Mouse (Mus musculus): ENCODE measurements around the gene Ugt1a7c. TPM values are rescaled to one million over a fixed set of nuclear protein-coding genes. Genes with fewer than 3 reads are reported as not detected.

Gene Ugt1a7c
- polyA plus RNA-seq, 1 experiment from 2014 or later: 1.0 TPM

DNA sequence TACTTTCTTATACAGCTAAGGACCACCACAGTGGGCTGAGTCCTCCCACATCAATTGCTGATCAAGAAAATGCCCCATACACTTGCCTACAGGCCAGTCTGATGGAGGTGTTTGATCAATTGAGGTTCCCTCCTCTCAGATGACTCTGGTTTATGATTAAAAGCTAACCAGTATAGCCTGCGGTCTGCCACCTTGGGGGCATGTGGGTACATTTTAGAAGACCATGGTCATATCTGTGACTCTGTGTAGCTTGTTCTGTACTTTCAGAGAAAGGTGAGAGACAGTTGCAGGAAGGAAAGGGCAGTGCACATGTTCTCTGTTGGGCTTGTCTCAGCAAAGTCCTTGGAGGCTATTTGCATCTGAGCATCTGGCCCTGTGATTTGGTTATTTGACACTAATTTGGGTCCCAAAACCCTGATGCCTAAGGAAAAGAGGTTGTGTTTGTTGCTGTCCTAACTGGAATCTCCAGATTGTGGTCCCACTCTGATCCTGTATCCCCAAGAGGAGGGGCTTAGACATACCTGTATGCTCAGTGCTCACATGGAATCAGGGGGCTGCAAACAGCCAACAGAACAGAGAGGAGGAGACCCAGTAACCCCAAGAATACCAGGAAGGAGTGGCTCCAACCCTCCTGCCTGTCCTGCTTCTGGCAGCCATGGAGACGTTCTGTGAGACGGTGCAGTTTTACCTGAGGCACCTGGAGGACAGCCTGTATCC lies 138.0 kb downstream of the Ugt1a7c start:
- no peak overlapping the region for H3K4me3 ChIP-seq (ENCODE audit: low read depth, low read length)
- H3K4me2 ChIP-seq (replicated peaks; ENCODE audit: low read depth, low read length): no peak overlapping the region
- 56% methylated on average over 3 of the region's 3 CpGs for WGBS
- ATAC-seq (ENCODE audit: low FRiP score): no peak
- H3K9me3 ChIP-seq (ENCODE audit: control insufficient read depth, low read length): peaks cover 95% of the 10 kb centered on the region
- no peaks in the 10 kb centered on the region for H3K4me1 ChIP-seq (replicated peaks; ENCODE audit: control insufficient read depth, insufficient read depth, low read length)
- no peaks in the 10 kb centered on the region for H3K27me3 ChIP-seq (ENCODE audit: control insufficient read depth, insufficient read depth, low read length)
- no peak for DNase-seq (ENCODE audit: low spot score)
- no peaks in the 10 kb centered on the region for H3K36me3 ChIP-seq (ENCODE audit: control insufficient read depth, insufficient read depth, low read length)
- no peak overlapping the region for H3K27ac ChIP-seq (ENCODE audit: low read depth, low read length)
- no peak overlapping the region for H3K9ac ChIP-seq (ENCODE audit: low read depth, low read length)

DNA sequence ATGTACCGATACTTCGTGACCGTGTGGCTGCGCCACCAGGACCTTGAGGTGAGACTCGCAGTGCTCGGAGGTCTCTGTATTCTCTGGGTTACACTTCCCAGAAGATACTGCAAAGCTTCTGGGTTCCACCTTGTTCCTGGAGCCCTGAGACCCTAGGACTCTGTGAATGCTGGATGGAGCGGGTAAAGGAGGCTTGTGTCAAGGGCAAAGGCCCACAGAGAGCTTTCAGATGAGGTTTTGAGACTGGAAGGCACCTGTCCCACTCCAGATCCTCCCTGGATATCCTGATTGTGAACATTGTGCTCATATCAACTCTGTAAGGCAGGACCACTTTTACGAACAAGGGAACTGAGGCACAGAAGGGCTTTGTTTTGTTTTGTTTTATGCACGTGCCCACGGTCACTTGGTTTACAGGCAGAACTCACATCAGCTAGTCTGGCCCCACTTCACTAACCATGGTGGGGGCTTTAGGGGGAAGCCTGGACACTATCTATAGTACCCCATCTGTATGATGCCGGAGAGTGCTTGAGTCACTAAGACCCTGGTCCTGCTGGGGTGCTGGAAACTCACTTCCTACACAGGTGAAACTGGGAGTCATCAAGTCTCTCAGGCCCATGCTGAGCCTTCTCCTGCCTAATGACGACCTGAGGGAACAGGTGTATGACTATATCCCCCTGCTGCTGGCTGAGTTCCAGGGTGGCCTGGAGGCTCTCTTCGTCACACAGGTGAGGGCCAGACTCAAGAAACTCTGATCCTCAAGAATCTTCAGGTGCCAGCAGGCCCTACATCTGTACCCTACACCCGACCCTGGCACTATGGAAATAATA lies 138.8 kb downstream of the Ugt1a7c start:
- H3K4me1 ChIP-seq (replicated peaks; ENCODE audit: control insufficient read depth, insufficient read depth, low read length): no peaks in the 10 kb centered on the region
- H3K4me2 ChIP-seq (replicated peaks; ENCODE audit: low read depth, low read length): no peak overlapping the region
- no peak overlapping the region for H3K4me3 ChIP-seq (ENCODE audit: low read depth, low read length)
- H3K9me3 ChIP-seq (ENCODE audit: control insufficient read depth, low read length): peaks cover 95% of the 10 kb centered on the region
- DNase-seq (ENCODE audit: low spot score): no peak
- WGBS: 67% methylated on average over 14 of the region's 14 CpGs
- H3K27ac ChIP-seq (ENCODE audit: low read depth, low read length): no peak overlapping the region
- no peak for ATAC-seq (ENCODE audit: low FRiP score)
- no peaks in the 10 kb centered on the region for H3K36me3 ChIP-seq (ENCODE audit: control insufficient read depth, insufficient read depth, low read length)
- H3K9ac ChIP-seq (ENCODE audit: low read depth, low read length): no peak overlapping the region
- H3K27me3 ChIP-seq (ENCODE audit: control insufficient read depth, insufficient read depth, low read length): no peaks in the 10 kb centered on the region

DNA sequence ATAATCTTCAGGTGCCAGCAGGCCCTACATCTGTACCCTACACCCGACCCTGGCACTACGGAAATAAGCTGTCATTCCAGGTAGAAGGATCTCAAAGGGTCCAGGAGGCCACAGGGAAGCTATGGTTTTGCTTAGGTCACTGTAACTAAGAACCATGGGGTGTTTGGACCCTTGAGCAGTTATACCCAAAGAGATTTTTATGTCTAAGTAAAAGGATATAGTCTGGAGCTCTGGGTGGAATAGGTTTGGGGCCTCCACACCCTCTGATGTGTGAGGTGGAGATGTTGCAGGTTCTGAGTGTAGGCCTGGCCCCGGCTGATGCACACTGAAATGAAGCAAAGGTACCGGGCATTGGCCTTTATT lies 139.4 kb downstream of the Ugt1a7c start:
- H3K27ac ChIP-seq (ENCODE audit: low read depth, low read length): no peak overlapping the region
- no peak overlapping the region for H3K4me2 ChIP-seq (replicated peaks; ENCODE audit: low read depth, low read length)
- H3K27me3 ChIP-seq (ENCODE audit: control insufficient read depth, insufficient read depth, low read length): no peaks in the 10 kb centered on the region
- H3K4me3 ChIP-seq (ENCODE audit: low read depth, low read length): no peak overlapping the region
- ATAC-seq (ENCODE audit: low FRiP score) (no peak), DNase-seq (ENCODE audit: low spot score) (no peak)
- no peaks in the 10 kb centered on the region for H3K4me1 ChIP-seq (replicated peaks; ENCODE audit: control insufficient read depth, insufficient read depth, low read length)
- H3K36me3 ChIP-seq (ENCODE audit: control insufficient read depth, insufficient read depth, low read length): no peaks in the 10 kb centered on the region
- H3K9me3 ChIP-seq (ENCODE audit: control insufficient read depth, low read length): peaks cover 95% of the 10 kb centered on the region
- WGBS: 66% methylated on average over 4 of the region's 4 CpGs
- no peak overlapping the region for H3K9ac ChIP-seq (ENCODE audit: low read depth, low read length)

DNA sequence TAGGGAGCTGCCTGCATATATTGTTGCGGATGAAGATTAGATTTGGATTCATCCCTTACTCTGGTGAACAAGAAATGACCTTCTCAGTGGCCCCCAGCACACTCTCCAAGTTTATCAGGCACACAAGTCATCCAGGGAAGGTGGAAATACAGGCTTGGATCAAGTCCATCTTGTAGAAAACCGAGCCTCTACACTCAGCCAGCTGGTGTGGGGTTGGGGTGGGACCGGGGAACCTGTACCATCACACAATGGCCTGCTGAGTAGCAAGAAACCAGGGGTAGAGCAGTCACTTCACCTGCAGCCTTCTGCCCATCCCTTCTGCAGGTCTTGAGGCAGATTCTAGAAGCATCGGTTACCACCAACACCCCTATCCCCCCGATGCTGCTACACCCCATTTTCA lies 139.8 kb downstream of the Ugt1a7c start:
- Histone ChIP-seq H3K9me3 (ENCODE audit: control insufficient read depth, low read length) (peaks cover 95% of the 10 kb centered on the region), H3K4me3 (ENCODE audit: low read depth, low read length) (no peak overlapping the region), H3K27me3 (ENCODE audit: control insufficient read depth, insufficient read depth, low read length) (no peaks in the 10 kb centered on the region), H3K4me2 (replicated peaks; ENCODE audit: low read depth, low read length) (no peak overlapping the region), H3K9ac (ENCODE audit: low read depth, low read length) (no peak overlapping the region), H3K36me3 (ENCODE audit: control insufficient read depth, insufficient read depth, low read length) (no peaks in the 10 kb centered on the region), H3K4me1 (replicated peaks; ENCODE audit: control insufficient read depth, insufficient read depth, low read length) (no peaks in the 10 kb centered on the region), H3K27ac (ENCODE audit: low read depth, low read length) (no peak overlapping the region)
- 46% methylated on average over 5 of the region's 5 CpGs for WGBS
- DNase-seq (ENCODE audit: low spot score): no peak
- ATAC-seq (ENCODE audit: low FRiP score): no peak

DNA sequence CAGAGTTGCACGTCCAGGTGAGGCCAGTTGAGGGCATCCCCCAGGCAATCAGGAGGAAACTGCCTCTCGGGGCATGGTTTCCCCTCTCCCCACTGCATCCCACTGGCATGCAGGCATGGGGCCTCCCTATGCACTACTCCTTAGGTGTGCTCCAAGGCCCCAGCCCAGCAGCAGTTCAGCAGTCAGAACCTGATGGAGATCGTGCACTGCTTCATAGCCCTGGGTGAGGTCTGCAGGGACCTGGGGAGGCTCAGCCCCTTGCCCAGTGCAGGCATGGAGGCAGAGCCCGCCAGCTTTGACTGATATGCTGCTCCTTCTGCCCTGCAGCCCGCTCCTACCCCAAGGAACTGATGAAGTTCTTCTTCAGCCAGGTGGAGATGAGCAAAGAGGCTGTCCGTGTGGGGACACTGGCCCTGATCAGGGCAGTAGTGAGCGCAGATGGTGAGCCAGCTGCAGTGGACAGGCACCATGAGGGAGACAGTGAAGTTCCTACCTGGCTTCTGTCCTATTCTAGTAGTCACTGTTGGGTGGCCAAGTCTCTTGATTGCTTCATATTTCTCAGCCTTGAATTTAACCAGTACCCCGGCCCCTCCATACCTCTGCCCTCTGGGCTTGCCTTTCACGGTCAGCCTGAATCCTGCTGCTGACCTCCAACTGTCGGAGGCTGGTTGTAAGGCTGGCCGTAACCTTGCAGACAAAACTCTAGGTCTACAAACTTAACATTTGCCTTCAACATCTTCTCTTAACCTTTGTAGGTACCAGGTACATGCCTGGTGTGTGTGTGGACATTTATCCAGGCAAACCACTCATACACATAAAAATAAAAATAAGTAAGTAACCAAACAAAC lies 140.4 kb downstream of the Ugt1a7c start:
- no peak overlapping the region for H3K9ac ChIP-seq (ENCODE audit: low read depth, low read length)
- H3K27me3 ChIP-seq (ENCODE audit: control insufficient read depth, insufficient read depth, low read length): no peaks in the 10 kb centered on the region
- H3K4me2 ChIP-seq (replicated peaks; ENCODE audit: low read depth, low read length): no peak overlapping the region
- ATAC-seq (ENCODE audit: low FRiP score): no peak
- no peak for DNase-seq (ENCODE audit: low spot score)
- no peaks in the 10 kb centered on the region for H3K36me3 ChIP-seq (ENCODE audit: control insufficient read depth, insufficient read depth, low read length)
- 65% methylated on average over 11 of the region's 11 CpGs for WGBS
- no peak overlapping the region for H3K27ac ChIP-seq (ENCODE audit: low read depth, low read length)
- H3K4me3 ChIP-seq (ENCODE audit: low read depth, low read length): no peak overlapping the region
- peaks cover 95% of the 10 kb centered on the region for H3K9me3 ChIP-seq (ENCODE audit: control insufficient read depth, low read length)
- H3K4me1 ChIP-seq (replicated peaks; ENCODE audit: control insufficient read depth, insufficient read depth, low read length): no peaks in the 10 kb centered on the region

DNA sequence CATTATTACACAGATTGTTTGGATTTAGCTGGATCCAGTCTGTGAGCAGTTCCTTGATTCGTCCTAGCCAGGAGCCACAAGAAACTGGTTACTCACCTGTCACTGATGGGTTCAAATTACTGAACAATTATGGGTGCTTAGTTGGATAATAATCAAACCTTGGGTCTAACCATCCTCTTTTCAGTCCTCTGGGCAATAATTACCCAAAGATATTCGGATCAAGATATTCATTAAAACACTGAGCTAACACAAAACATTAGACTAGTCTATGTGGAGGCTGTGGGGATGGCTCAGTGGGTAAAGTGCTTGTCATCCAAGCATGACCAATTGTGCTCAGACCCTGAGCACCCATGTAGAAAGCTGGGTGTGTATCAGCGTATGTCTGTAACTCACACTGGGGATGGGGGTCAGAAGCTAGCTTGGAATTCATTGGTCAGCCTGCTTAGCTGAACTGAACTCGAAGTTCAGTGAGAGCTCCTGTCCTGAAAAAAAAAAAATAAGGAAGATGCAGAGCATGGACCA lies 141.1 kb downstream of the Ugt1a7c start:
- 68% methylated on average over 4 of the region's 4 CpGs for WGBS
- Histone ChIP-seq H3K27ac (ENCODE audit: low read depth, low read length) (no peak overlapping the region), H3K36me3 (ENCODE audit: control insufficient read depth, insufficient read depth, low read length) (no peaks in the 10 kb centered on the region), H3K4me2 (replicated peaks; ENCODE audit: low read depth, low read length) (no peak overlapping the region), H3K9ac (ENCODE audit: low read depth, low read length) (no peak overlapping the region), H3K4me3 (ENCODE audit: low read depth, low read length) (no peak overlapping the region), H3K9me3 (ENCODE audit: control insufficient read depth, low read length) (peaks cover 95% of the 10 kb centered on the region), H3K4me1 (replicated peaks; ENCODE audit: control insufficient read depth, insufficient read depth, low read length) (no peaks in the 10 kb centered on the region), H3K27me3 (ENCODE audit: control insufficient read depth, insufficient read depth, low read length) (no peaks in the 10 kb centered on the region)
- no peak for DNase-seq (ENCODE audit: low spot score)
- no peak for ATAC-seq (ENCODE audit: low FRiP score)

DNA sequence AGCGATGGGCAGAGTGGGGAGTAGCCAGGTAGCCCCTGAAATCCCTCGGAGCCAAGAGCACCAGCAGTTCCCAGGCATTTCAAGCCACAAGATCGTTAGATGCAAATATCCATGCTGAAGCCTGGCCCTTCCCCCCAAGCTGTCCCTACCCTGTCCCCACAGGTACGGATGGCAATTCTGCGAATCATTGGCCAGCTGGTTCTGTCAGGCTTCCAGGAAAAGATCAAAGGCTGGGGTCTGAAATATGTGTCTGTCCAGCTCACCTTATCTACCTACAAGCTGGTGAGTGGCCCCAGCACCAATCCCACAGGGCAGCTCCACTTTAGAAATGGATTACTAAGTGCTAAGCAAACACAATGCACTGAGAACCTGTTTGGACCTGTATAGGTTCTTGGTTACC lies 142.4 kb downstream of the Ugt1a7c start:
- 81% methylated on average over 5 of the region's 5 CpGs for WGBS
- H3K36me3 ChIP-seq (ENCODE audit: control insufficient read depth, insufficient read depth, low read length): no peaks in the 10 kb centered on the region
- H3K9me3 ChIP-seq (ENCODE audit: control insufficient read depth, low read length): peaks cover 90% of the 10 kb centered on the region
- no peak for DNase-seq (ENCODE audit: low spot score)
- no peaks in the 10 kb centered on the region for H3K4me1 ChIP-seq (replicated peaks; ENCODE audit: control insufficient read depth, insufficient read depth, low read length)
- no peaks in the 10 kb centered on the region for H3K27me3 ChIP-seq (ENCODE audit: control insufficient read depth, insufficient read depth, low read length)
- ATAC-seq (ENCODE audit: low FRiP score): no peak
- H3K9ac ChIP-seq (ENCODE audit: low read depth, low read length): no peak overlapping the region
- no peak overlapping the region for H3K4me2 ChIP-seq (replicated peaks; ENCODE audit: low read depth, low read length)
- no peak overlapping the region for H3K27ac ChIP-seq (ENCODE audit: low read depth, low read length)
- no peak overlapping the region for H3K4me3 ChIP-seq (ENCODE audit: low read depth, low read length)

DNA sequence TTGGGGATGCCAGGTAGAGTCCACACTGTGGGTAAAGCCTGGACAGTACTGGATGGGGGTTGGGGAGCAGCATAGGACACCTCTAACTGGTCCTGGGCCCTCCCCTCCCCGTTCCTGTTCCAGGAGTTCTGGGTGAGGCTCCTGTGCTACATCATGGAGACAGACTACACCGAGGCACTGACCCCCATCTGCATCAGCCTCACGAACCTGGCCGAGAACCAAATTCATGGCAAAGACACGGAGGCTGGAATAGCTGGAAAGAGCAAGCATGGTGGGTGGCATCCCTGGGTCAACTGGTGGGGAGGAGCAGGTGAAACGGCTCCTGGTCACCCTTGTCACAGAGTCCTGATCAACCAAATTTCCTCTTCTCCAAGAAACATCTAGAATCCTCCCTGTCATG lies 143.9 kb downstream of the Ugt1a7c start:
- ATAC-seq (ENCODE audit: low FRiP score): no peak
- H3K4me1 ChIP-seq (replicated peaks; ENCODE audit: control insufficient read depth, insufficient read depth, low read length): no peaks in the 10 kb centered on the region
- DNase-seq (ENCODE audit: low spot score): no peak
- no peak overlapping the region for H3K27ac ChIP-seq (ENCODE audit: low read depth, low read length)
- 79% methylated on average over 6 of the region's 6 CpGs for WGBS
- no peak overlapping the region for H3K9ac ChIP-seq (ENCODE audit: low read depth, low read length)
- H3K27me3 ChIP-seq (ENCODE audit: control insufficient read depth, insufficient read depth, low read length): no peaks in the 10 kb centered on the region
- no peaks in the 10 kb centered on the region for H3K36me3 ChIP-seq (ENCODE audit: control insufficient read depth, insufficient read depth, low read length)
- no peak overlapping the region for H3K4me3 ChIP-seq (ENCODE audit: low read depth, low read length)
- H3K9me3 ChIP-seq (ENCODE audit: control insufficient read depth, low read length): peaks cover 88% of the 10 kb centered on the region
- no peak overlapping the region for H3K4me2 ChIP-seq (replicated peaks; ENCODE audit: low read depth, low read length)
